Mouse (Mus musculus): ENCODE data around the gene Mbnl3. TPM values are rescaled to one million over a fixed set of nuclear protein-coding genes. Genes with fewer than 3 reads are reported as not detected.

Mbnl3 gene
- polyA plus RNA-seq, 1 experiment from 2014 or later, result 1.6 TPM

- H3K9ac ChIP-seq (replicated peaks), result no peak overlapping the region
- no peak for ATAC-seq (replicated peaks)
- H3K4me1 ChIP-seq, result no peaks in the 10 kb centered on the region
- no peaks in the 10 kb centered on the region for H3K9me3 ChIP-seq
- H3K4me3 ChIP-seq, result no peak overlapping the region
- H3K4me2 ChIP-seq (replicated peaks), result no peak overlapping the region
- no peaks in the 10 kb centered on the region for H3K27me3 ChIP-seq
- H3K36me3 ChIP-seq, result no peaks in the 10 kb centered on the region
- 68% methylated on average over 3 of the region's 3 CpGs for WGBS
- H3K27ac ChIP-seq (replicated peaks), result no peak overlapping the region
Observed at GRCm38 (mm10) chrX:51140055-51140454, 66.3 kb downstream of the Mbnl3 start.

DNA sequence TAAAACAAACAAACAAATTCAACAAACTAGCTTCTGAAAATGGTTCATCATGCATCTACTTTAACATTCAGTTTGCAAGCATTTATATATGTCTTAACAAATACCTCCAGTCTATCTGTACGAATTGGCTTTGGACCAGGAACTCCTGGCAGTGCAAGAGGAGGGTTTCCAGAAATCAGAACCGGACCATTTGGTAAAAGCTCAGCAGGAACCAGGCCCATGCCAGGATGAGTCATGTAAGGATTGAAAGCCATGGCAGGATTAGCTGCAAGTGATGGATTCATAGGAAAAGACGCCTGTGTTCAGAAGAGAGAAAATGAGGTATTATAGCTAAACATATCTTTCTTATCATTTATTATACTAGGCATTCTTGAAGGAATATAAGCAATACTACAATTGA lies 75.0 kb downstream of the Mbnl3 start:
- no peak for ATAC-seq (replicated peaks)
- H3K4me3 ChIP-seq, result no peak overlapping the region
- H3K27ac ChIP-seq (replicated peaks), result no peak overlapping the region
- H3K9ac ChIP-seq (replicated peaks), result no peak overlapping the region
- H3K36me3 ChIP-seq, result no peaks in the 10 kb centered on the region
- 73% methylated on average over 3 of the region's 3 CpGs for WGBS
- H3K4me1 ChIP-seq, result no peaks in the 10 kb centered on the region
- H3K27me3 ChIP-seq, result no peaks in the 10 kb centered on the region
- H3K4me2 ChIP-seq (replicated peaks), result no peak overlapping the region
- no peaks in the 10 kb centered on the region for H3K9me3 ChIP-seq

GRCm38 (mm10) chrX:51102748-51103147 lies 103.6 kb downstream of the Mbnl3 start:
- ATAC-seq (replicated peaks), result no peak
- H3K27ac ChIP-seq (replicated peaks), result no peak overlapping the region
- no peaks in the 10 kb centered on the region for H3K9me3 ChIP-seq
- WGBS, result 70% methylated on average over 4 of the region's 4 CpGs
- no peaks in the 10 kb centered on the region for H3K4me1 ChIP-seq
- no peaks in the 10 kb centered on the region for H3K36me3 ChIP-seq
- H3K9ac ChIP-seq (replicated peaks), result no peak overlapping the region
- no peaks in the 10 kb centered on the region for H3K27me3 ChIP-seq
- no peak overlapping the region for H3K4me2 ChIP-seq (replicated peaks)
- no peak overlapping the region for H3K4me3 ChIP-seq

- ATAC-seq (replicated peaks), result no peak
- WGBS, result 74% methylated on average over 6 of the region's 6 CpGs
- H3K4me1 ChIP-seq, result no peaks in the 10 kb centered on the region
Observed at GRCm38 (mm10) chrX:51084972-51085371, 121.4 kb downstream of the Mbnl3 start.

DNA sequence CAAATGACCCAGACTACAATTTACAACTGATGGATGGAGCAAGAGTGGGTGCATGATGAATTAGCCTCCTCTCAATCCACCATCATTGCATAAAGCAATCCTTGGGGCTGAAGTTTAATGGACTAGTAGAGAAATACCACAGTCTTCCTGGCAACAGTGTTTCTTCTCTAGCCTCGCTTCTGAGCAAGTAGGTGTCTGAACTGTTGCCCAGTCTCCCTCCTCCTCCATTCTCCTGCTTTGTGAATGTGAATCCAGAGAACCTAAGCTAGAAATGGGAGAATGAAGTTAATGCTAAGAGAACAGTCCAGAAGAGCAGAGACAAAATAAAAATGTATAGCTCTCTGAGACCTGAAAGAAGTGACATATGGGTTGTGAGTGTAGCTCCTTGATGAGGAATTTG lies 122.1 kb downstream of the Mbnl3 start:
- H3K36me3 ChIP-seq, result no peaks in the 10 kb centered on the region
- H3K4me2 ChIP-seq (replicated peaks), result no peak overlapping the region
- WGBS, result 64% methylated on average over 1 of the region's 1 CpGs
- no peak overlapping the region for H3K4me3 ChIP-seq
- no peaks in the 10 kb centered on the region for H3K4me1 ChIP-seq
- H3K27ac ChIP-seq (replicated peaks), result no peak overlapping the region
- no peak for ATAC-seq (replicated peaks)
- no peaks in the 10 kb centered on the region for H3K27me3 ChIP-seq
- no peak overlapping the region for H3K9ac ChIP-seq (replicated peaks)
- no peaks in the 10 kb centered on the region for H3K9me3 ChIP-seq

More at GRCm38 (mm10) chrX:51084972-51085371, 121.4 kb downstream of the Mbnl3 start:
- no peaks in the 10 kb centered on the region for H3K27me3 ChIP-seq
- H3K9me3 ChIP-seq, result no peaks in the 10 kb centered on the region
- no peak overlapping the region for H3K27ac ChIP-seq (replicated peaks)
- H3K9ac ChIP-seq (replicated peaks), result no peak overlapping the region
- H3K4me3 ChIP-seq, result no peak overlapping the region
- H3K4me2 ChIP-seq (replicated peaks), result no peak overlapping the region
- no peaks in the 10 kb centered on the region for H3K36me3 ChIP-seq

DNA sequence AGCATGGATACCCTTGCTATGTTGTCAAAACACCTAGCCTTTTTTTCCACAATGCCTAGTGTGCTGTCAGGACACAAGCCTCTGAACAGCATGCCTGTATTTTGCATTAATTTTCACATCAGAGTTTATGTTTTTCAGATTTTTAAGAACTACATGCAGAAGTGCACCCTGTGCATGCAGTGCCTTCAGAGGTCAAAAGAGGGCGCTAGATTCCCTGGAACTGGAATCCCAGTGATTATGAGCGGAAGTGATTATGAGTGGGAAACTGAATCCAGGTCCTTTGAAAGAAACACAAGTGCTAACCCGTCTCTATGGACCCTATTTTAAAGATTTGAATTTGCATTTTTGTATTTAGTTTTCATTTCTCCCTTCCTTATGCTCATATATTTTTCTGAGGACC lies 129.6 kb downstream of the Mbnl3 start:
- H3K27ac ChIP-seq (replicated peaks), result no peak overlapping the region
- no peaks in the 10 kb centered on the region for H3K9me3 ChIP-seq
- no peak for ATAC-seq (replicated peaks)
- no peak overlapping the region for H3K4me3 ChIP-seq
- no peak overlapping the region for H3K9ac ChIP-seq (replicated peaks)
- no peaks in the 10 kb centered on the region for H3K36me3 ChIP-seq
- WGBS, result 31% methylated on average over 3 of the region's 3 CpGs
- no peaks in the 10 kb centered on the region for H3K27me3 ChIP-seq
- H3K4me2 ChIP-seq (replicated peaks), result no peak overlapping the region
- H3K4me1 ChIP-seq, result no peaks in the 10 kb centered on the region

Small RNA genes lying within 50 kb of the gene (microRNA-seq; reads per million reads assigned to microRNA genes)
- not detected for gene Gm23417

Other genes with a start within 250 kb of the Mbnl3 start
- gene Rap2c, start 188.5 kb downstream of the Mbnl3 start, polyA plus RNA-seq (2015; fragmentation: Nextera tagmentation; extraction: Ambion mirVana), result 13.7 and 13.9 TPM in 2 replicates